Mouse (Mus musculus) embryonic facial prominence, embryonic 10.5 days (tissue): ENCODE measurements at regions not wholly inside any gene's neighbourhood (a gene's known extent, or its start where the extent isn't known, plus 50 kb on each side); places are given as distances from the start of the nearest gene placed in this dataset.

Experiments
- DNase-seq: peaks from one replicate; pipeline ENCODE4 v3.0.0-alpha.2; 2017; ENCODE audit warnings: low spot score
- H3K27ac ChIP-seq: fragments of 300-500 bp; sonication (generic); replicated peaks from 2 replicates; pipeline ENCODE4 v1.5.1; 2016; ENCODE audit warnings: mild to moderate bottlenecking
- H3K27me3 ChIP-seq: fragments of 300-500 bp; sonication (generic); replicated peaks from 2 replicates; pipeline ENCODE4 v1.6.1; 2016; ENCODE audit warnings: low read depth, mild to moderate bottlenecking; ENCODE audit not compliant: poor library complexity, severe bottlenecking
- H3K36me3 ChIP-seq: fragments of 300-500 bp; sonication (generic); replicated peaks from 2 replicates; pipeline ENCODE4 v1.6.1; 2016; ENCODE audit warnings: mild to moderate bottlenecking, moderate library complexity
- H3K4me1 ChIP-seq: fragments of 300-500 bp; sonication (generic); 2 replicates; pipeline ENCODE4 v1.6.1; 2016
- H3K4me3 ChIP-seq: fragments of 300-500 bp; sonication (generic); 2 replicates; pipeline ENCODE4 v1.5.1; 2016; ENCODE audit warnings: mild to moderate bottlenecking, moderate library complexity
- H3K9me3 ChIP-seq: fragments of 300-500 bp; sonication (generic); 2 replicates; pipeline ENCODE4 v1.6.1; 2016; ENCODE audit warnings: mild to moderate bottlenecking
- WGBS: fragments of 180-500 bp; shearing (Covaris S2); methylation state at CpG from one replicate; pipeline ENCODE4 v1.1.7; 2016; 5-methylcytosine and 5-hydroxymethylcytosine counted together

- WGBS = 84% methylated on average over 2 of the region's 2 CpGs
These were observed 161.4 kb upstream of the Gm11042 start for GRCm38 (mm10) chr12:74477619-74478018.

GRCm38 (mm10) chr12:74474741-74475140, 158.5 kb upstream of the Gm11042 start:
- DNase-seq = no peak
- no peak overlapping the region for H3K27ac ChIP-seq
- no peaks in the 10 kb centered on the region for H3K4me1 ChIP-seq
- H3K9me3 ChIP-seq = no peaks in the 10 kb centered on the region
- no peak overlapping the region for H3K4me3 ChIP-seq
- WGBS = 84% methylated on average over 1 of the region's 1 CpGs
- H3K36me3 ChIP-seq = no peaks in the 10 kb centered on the region
- no peaks in the 10 kb centered on the region for H3K27me3 ChIP-seq

More at GRCm38 (mm10) chr12:74477619-74478018, 161.4 kb upstream of the Gm11042 start:
- Histone ChIP-seq H3K9me3 (no peaks in the 10 kb centered on the region), H3K4me3 (no peak overlapping the region), H3K27ac (no peak overlapping the region), H3K4me1 (no peaks in the 10 kb centered on the region), H3K27me3 (no peaks in the 10 kb centered on the region), H3K36me3 (no peaks in the 10 kb centered on the region)
- no peak for DNase-seq

- WGBS = 37% methylated on average over 4 of the region's 4 CpGs
- H3K36me3 ChIP-seq = no peaks in the 10 kb centered on the region
- H3K4me3 ChIP-seq = no peak overlapping the region
- no peak overlapping the region for H3K27ac ChIP-seq
- peaks cover 12% of the 10 kb centered on the region; the same call in 1 of the 2 replicates for H3K4me1 ChIP-seq
- no peak for DNase-seq
- no peaks in the 10 kb centered on the region for H3K9me3 ChIP-seq
- no peaks in the 10 kb centered on the region for H3K27me3 ChIP-seq
These were observed 142.3 kb upstream of the Gm11042 start for GRCm38 (mm10) chr12:74458521-74458920.

GRCm38 (mm10) chr12:74452375-74453090, 136.3 kb upstream of the Gm11042 start:
- Histone ChIP-seq H3K36me3 (no peaks in the 10 kb centered on the region), H3K4me1 (peaks cover 21% of the 10 kb centered on the region; the same call in 1 of the 2 replicates), H3K9me3 (no peaks in the 10 kb centered on the region), H3K4me3 (no peak overlapping the region), H3K27me3 (no peaks in the 10 kb centered on the region), H3K27ac (no peak overlapping the region)
- WGBS = 51% methylated on average over 4 of the region's 4 CpGs
- DNase-seq = peak; percentile 30

GRCm38 (mm10) chr12:74448248-74448647, 132.1 kb upstream of the Gm11042 start:
- 87% methylated on average over 4 of the region's 4 CpGs for WGBS
- H3K27me3 ChIP-seq = no peaks in the 10 kb centered on the region
- DNase-seq = no peak
- no peaks in the 10 kb centered on the region for H3K36me3 ChIP-seq
- H3K27ac ChIP-seq = no peak overlapping the region
- no peak overlapping the region for H3K4me3 ChIP-seq
- no peaks in the 10 kb centered on the region for H3K9me3 ChIP-seq
- peaks cover 21% of the 10 kb centered on the region; the same call in 1 of the 2 replicates for H3K4me1 ChIP-seq

- Histone ChIP-seq H3K27me3 (no peaks in the 10 kb centered on the region), H3K36me3 (no peaks in the 10 kb centered on the region), H3K4me3 (no peak overlapping the region), H3K4me1 (no peaks in the 10 kb centered on the region), H3K9me3 (no peaks in the 10 kb centered on the region), H3K27ac (no peak overlapping the region)
- DNase-seq = no peak
- 85% methylated on average over 4 of the region's 4 CpGs for WGBS
These were observed 118.7 kb upstream of the Gm11042 start for GRCm38 (mm10) chr12:74434874-74435273.

- Histone ChIP-seq H3K27ac (no peak overlapping the region), H3K36me3 (no peaks in the 10 kb centered on the region), H3K9me3 (no peaks in the 10 kb centered on the region), H3K27me3 (no peaks in the 10 kb centered on the region), H3K4me3 (no peak overlapping the region), H3K4me1 (no peaks in the 10 kb centered on the region; the same call in 1 of the 2 replicates)
- WGBS = 92% methylated on average over 2 of the region's 2 CpGs
- DNase-seq = no peak
These were observed 98.5 kb upstream of the Gm11042 start for GRCm38 (mm10) chr12:74414738-74415137.

- H3K9me3 ChIP-seq = no peaks in the 10 kb centered on the region
- no peaks in the 10 kb centered on the region; the same call in 1 of the 2 replicates for H3K4me1 ChIP-seq
- no peak overlapping the region for H3K4me3 ChIP-seq
- H3K27ac ChIP-seq = no peak overlapping the region
- H3K36me3 ChIP-seq = no peaks in the 10 kb centered on the region
- WGBS = 91% methylated on average over 2 of the region's 2 CpGs
- no peak for DNase-seq
- H3K27me3 ChIP-seq = no peaks in the 10 kb centered on the region
These were observed 94.3 kb upstream of the Gm11042 start for GRCm38 (mm10) chr12:74410511-74410910.

GRCm38 (mm10) chr12:74407591-74408095, 91.4 kb upstream of the Gm11042 start:
- H3K4me1 ChIP-seq = no peaks in the 10 kb centered on the region

GRCm38 (mm10) chr12:74389811-74390210, 73.6 kb upstream of the Gm11042 start:
- Histone ChIP-seq H3K9me3 (no peaks in the 10 kb centered on the region), H3K36me3 (no peaks in the 10 kb centered on the region), H3K4me3 (no peak overlapping the region), H3K4me1 (no peaks in the 10 kb centered on the region), H3K27ac (no peak overlapping the region), H3K27me3 (no peaks in the 10 kb centered on the region)
- 79% methylated on average over 6 of the region's 6 CpGs for WGBS
- no peak for DNase-seq

More at GRCm38 (mm10) chr12:74407591-74408095, 91.4 kb upstream of the Gm11042 start:
- Histone ChIP-seq H3K36me3 (no peaks in the 10 kb centered on the region), H3K27me3 (no peaks in the 10 kb centered on the region), H3K9me3 (no peaks in the 10 kb centered on the region), H3K27ac (no peak overlapping the region), H3K4me3 (no peak overlapping the region)
- 90% methylated on average over 3 of the region's 3 CpGs for WGBS
- DNase-seq = no peak
